Mouse (Mus musculus): ENCODE measurements around the gene Arhgef40. TPM values are rescaled to one million over a fixed set of nuclear protein-coding genes. Genes with fewer than 3 reads are reported as not detected.

Arhgef40 gene
- polyA plus RNA-seq, 1 experiment from 2014 or later = 165 TPM

GRCm38 (mm10) chr14:52013021-52013610 lies 28.6 kb downstream of the Arhgef40 start:
- H3K4me3 ChIP-seq = peak overlapping the region; percentile 61
- ATAC-seq (ENCODE audit: insufficient number of reproducible peaks, insufficient read depth, low FRiP score, low TSS enrichment, low read depth) = no peak
- H3K9me3 ChIP-seq = no peaks in the 10 kb centered on the region
- H3K27me3 ChIP-seq = no peaks in the 10 kb centered on the region
- peaks cover 61% of the 10 kb centered on the region for H3K4me1 ChIP-seq
- H3K36me3 ChIP-seq = peaks cover 13% of the 10 kb centered on the region
- 41% methylated on average over 8 of the region's 8 CpGs for WGBS
- peak overlapping the region; percentile 64 for H3K4me2 ChIP-seq
- H3K9ac ChIP-seq = peak overlapping the region; percentile 80
- H3K27ac ChIP-seq = peak overlapping the region; percentile 92

GRCm38 (mm10) chr14:52013771-52014219 lies 29.3 kb downstream of the Arhgef40 start:
- Histone ChIP-seq H3K4me1 (peaks cover 63% of the 10 kb centered on the region), H3K27ac (peak overlapping the region; percentile 92), H3K27me3 (no peaks in the 10 kb centered on the region), H3K4me3 (peak overlapping the region; percentile 61), H3K9me3 (no peaks in the 10 kb centered on the region), H3K9ac (peak overlapping the region; percentile 80), H3K4me2 (peak overlapping the region; percentile 64), H3K36me3 (peaks cover 7% of the 10 kb centered on the region)
- under 1% methylated on average over 22 of the region's 24 CpGs for WGBS
- peak; percentile 40; the same call in 1 of the 2 replicates for ATAC-seq (ENCODE audit: insufficient number of reproducible peaks, insufficient read depth, low FRiP score, low TSS enrichment, low read depth)

GRCm38 (mm10) chr14:52014271-52014760 lies 29.8 kb downstream of the Arhgef40 start:
- ATAC-seq (ENCODE audit: insufficient number of reproducible peaks, insufficient read depth, low FRiP score, low TSS enrichment, low read depth) = peak; percentile 43; the same call in 1 of the 2 replicates
- Histone ChIP-seq H3K9me3 (no peaks in the 10 kb centered on the region), H3K4me3 (peak overlapping the region; percentile 61), H3K9ac (peak overlapping the region; percentile 80), H3K27ac (peak overlapping the region; percentile 92), H3K27me3 (no peaks in the 10 kb centered on the region), H3K4me2 (peak overlapping the region; percentile 64), H3K36me3 (peaks cover 2% of the 10 kb centered on the region), H3K4me1 (peaks cover 63% of the 10 kb centered on the region)
- WGBS = under 1% methylated on average over 27 of the region's 80 CpGs

GRCm38 (mm10) chr14:52014761-52015311 lies 30.3 kb downstream of the Arhgef40 start:
- whole genome bisulfite sequencing = under 1% methylated on average over 18 of the region's 28 CpGs
- Histone ChIP-seq H3K9ac (peak overlapping the region; percentile 80), H3K27ac (peak overlapping the region; percentile 92), H3K4me1 (peaks cover 58% of the 10 kb centered on the region), H3K36me3 (no peaks in the 10 kb centered on the region), H3K4me2 (peak overlapping the region; percentile 64), H3K4me3 (peak overlapping the region; percentile 61), H3K9me3 (no peaks in the 10 kb centered on the region), H3K27me3 (no peaks in the 10 kb centered on the region)
- peak; percentile 10; the same call in 1 of the 2 replicates for ATAC-seq (ENCODE audit: insufficient number of reproducible peaks, insufficient read depth, low FRiP score, low TSS enrichment, low read depth)

- 39% methylated on average over 6 of the region's 6 CpGs for WGBS
- peak within 1 kb of the TSS; percentile 61 for H3K4me3 ChIP-seq
- peak within 1 kb of the TSS; percentile 64 for H3K4me2 ChIP-seq
- H3K9me3 ChIP-seq = no peaks in the 10 kb centered on the region
- H3K9ac ChIP-seq = peak within 1 kb of the TSS; percentile 80
- H3K27ac ChIP-seq = peak within 1 kb of the TSS; percentile 92
- H3K27me3 ChIP-seq = no peaks in the 10 kb centered on the region
- H3K4me1 ChIP-seq = peaks cover 51% of the 10 kb centered on the region
- H3K36me3 ChIP-seq = no peaks in the 10 kb centered on the region
- no peak for ATAC-seq (ENCODE audit: insufficient number of reproducible peaks, insufficient read depth, low FRiP score, low TSS enrichment, low read depth)
Observed at GRCm38 (mm10) chr14:52015445-52016100, 31.1 kb downstream of the Arhgef40 start, which contains the start of gene Tmem253. Gene Tmem253, plus strand, starts transcription at chr14:52015658.

- 0 out of 2 replicates have a peak overlapping the region, but pooled peaks have one; percentile 2 for H3K4me3 ChIP-seq
- H3K36me3 ChIP-seq = no peaks in the 10 kb centered on the region
- no peaks in the 10 kb centered on the region for H3K9me3 ChIP-seq
- peaks cover 49% of the 10 kb centered on the region for H3K4me1 ChIP-seq
- no peaks in the 10 kb centered on the region for H3K27me3 ChIP-seq
- 0 out of 2 replicates have a peak overlapping the region, but pooled peaks have one; percentile 21 for H3K9ac ChIP-seq
- H3K4me2 ChIP-seq = no peak overlapping the region
- no peak for ATAC-seq (ENCODE audit: insufficient number of reproducible peaks, insufficient read depth, low FRiP score, low TSS enrichment, low read depth)
- 0 out of 2 replicates have a peak overlapping the region, but pooled peaks have one; percentile 92 for H3K27ac ChIP-seq
- 79% methylated on average over 13 of the region's 13 CpGs for WGBS
Observed at GRCm38 (mm10) chr14:52016625-52017405, 32.3 kb downstream of the Arhgef40 start.

GRCm38 (mm10) chr14:52017662-52018061 lies 33.1 kb downstream of the Arhgef40 start:
- Histone ChIP-seq H3K4me1 (peaks cover 46% of the 10 kb centered on the region), H3K27ac (no peak overlapping the region), H3K36me3 (no peaks in the 10 kb centered on the region), H3K9me3 (no peaks in the 10 kb centered on the region), H3K9ac (no peak overlapping the region), H3K27me3 (no peaks in the 10 kb centered on the region), H3K4me3 (no peak overlapping the region), H3K4me2 (no peak overlapping the region)
- 89% methylated on average over 4 of the region's 4 CpGs for WGBS
- ATAC-seq (ENCODE audit: insufficient number of reproducible peaks, insufficient read depth, low FRiP score, low TSS enrichment, low read depth) = no peak

- Histone ChIP-seq H3K9me3 (no peaks in the 10 kb centered on the region), H3K9ac (peak overlapping the region; percentile 97), H3K4me2 (peak overlapping the region; percentile 68), H3K4me3 (peak overlapping the region; percentile 71), H3K36me3 (no peaks in the 10 kb centered on the region), H3K4me1 (peaks cover 45% of the 10 kb centered on the region), H3K27me3 (no peaks in the 10 kb centered on the region), H3K27ac (peak overlapping the region; percentile 99; the same call in 1 of the 2 replicates)
- no peak for ATAC-seq (ENCODE audit: insufficient number of reproducible peaks, insufficient read depth, low FRiP score, low TSS enrichment, low read depth)
- 89% methylated on average over 15 of the region's 15 CpGs for WGBS
Observed at GRCm38 (mm10) chr14:52018248-52019050, 33.9 kb downstream of the Arhgef40 start.

- no peaks in the 10 kb centered on the region for H3K36me3 ChIP-seq
- WGBS = 33% methylated on average over 12 of the region's 12 CpGs
- H3K9me3 ChIP-seq = no peaks in the 10 kb centered on the region
- H3K27ac ChIP-seq = peak overlapping the region; percentile 99
- H3K4me1 ChIP-seq = peaks cover 46% of the 10 kb centered on the region
- peak overlapping the region; percentile 97 for H3K9ac ChIP-seq
- no peaks in the 10 kb centered on the region for H3K27me3 ChIP-seq
- ATAC-seq (ENCODE audit: insufficient number of reproducible peaks, insufficient read depth, low FRiP score, low TSS enrichment, low read depth) = no peak
- H3K4me3 ChIP-seq = peak overlapping the region; percentile 71
- H3K4me2 ChIP-seq = peak overlapping the region; percentile 68
Observed at GRCm38 (mm10) chr14:52019051-52019589, 34.6 kb downstream of the Arhgef40 start.

GRCm38 (mm10) chr14:52019590-52020340 lies 35.2 kb downstream of the Arhgef40 start:
- WGBS = under 1% methylated on average over 68 of the region's 74 CpGs
- ATAC-seq (ENCODE audit: insufficient number of reproducible peaks, insufficient read depth, low FRiP score, low TSS enrichment, low read depth) = peak; percentile 87
- Histone ChIP-seq H3K9ac (peak overlapping the region; percentile 97), H3K4me3 (peak overlapping the region; percentile 71), H3K9me3 (no peaks in the 10 kb centered on the region), H3K27ac (peak overlapping the region; percentile 99), H3K4me2 (peak overlapping the region; percentile 68), H3K27me3 (no peaks in the 10 kb centered on the region), H3K4me1 (peaks cover 46% of the 10 kb centered on the region), H3K36me3 (no peaks in the 10 kb centered on the region)

Data from embryonic facial prominence, embryonic 13.5 days (tissue).